Mouse (Mus musculus): ENCODE results near the gene Coro2a. TPM values are rescaled to one million over a fixed set of nuclear protein-coding genes. Genes with fewer than 3 reads are reported as not detected.

Gene Coro2a
- polyA plus RNA-seq, 1 experiment: 0.33 TPM

- Histone ChIP-seq H3K4me3 (ENCODE audit: insufficient read depth, poor library complexity, severe bottlenecking) (no peak overlapping the region), H3ac (ENCODE audit: control insufficient read depth, insufficient read length, low read depth) (no peak overlapping the region), H3K79me2 (ENCODE audit: control insufficient read depth, insufficient read depth) (no peaks in the 10 kb centered on the region), H3K79me3 (ENCODE audit: low read depth) (no peaks in the 10 kb centered on the region), H3K27me3 (ENCODE audit: control insufficient read depth, insufficient read depth, insufficient read length) (no peaks in the 10 kb centered on the region), H3K36me3 (ENCODE audit: control insufficient read depth, insufficient read depth) (no peaks in the 10 kb centered on the region)
- TF ChIP-seq USF1 (IDR thresholded peaks at IDR 0.05; ENCODE audit: low read depth) (no peak), CEBPB (IDR thresholded peaks at IDR 0.05; ENCODE audit: low read depth) (no peak), MYOD1 (IDR thresholded peaks at IDR 0.05; ENCODE audit: control insufficient read depth, insufficient read length, low read depth) (no peak), CTCF (IDR thresholded peaks at IDR 0.05; ENCODE audit: control insufficient read depth, insufficient read depth, insufficient read length) (no peak)
Observed at GRCm38 (mm10) chr4:46571744-46572143, 30.3 kb downstream of the Coro2a start.

- H3K79me3 ChIP-seq (ENCODE audit: low read depth): no peaks in the 10 kb centered on the region
- TF ChIP-seq MAX (IDR thresholded peaks at IDR 0.05) (no peak), FOSL1 (IDR thresholded peaks at IDR 0.05; ENCODE audit: insufficient read depth, low read length, poor library complexity, severe bottlenecking) (no peak), CEBPB (IDR thresholded peaks at IDR 0.05; ENCODE audit: low read depth) (no peak), CTCF (IDR thresholded peaks at IDR 0.05; ENCODE audit: control insufficient read depth, insufficient read depth, insufficient read length) (no peak)
- no peaks in the 10 kb centered on the region for H3K27me3 ChIP-seq (ENCODE audit: control insufficient read depth, insufficient read depth, insufficient read length)
- no peak overlapping the region for H3ac ChIP-seq (ENCODE audit: control insufficient read depth, insufficient read length, low read depth)
- no peak overlapping the region for H3K4me3 ChIP-seq (ENCODE audit: insufficient read depth, poor library complexity, severe bottlenecking)
- no peaks in the 10 kb centered on the region for H3K79me2 ChIP-seq (ENCODE audit: control insufficient read depth, insufficient read depth)
- no peaks in the 10 kb centered on the region for H3K36me3 ChIP-seq (ENCODE audit: control insufficient read depth, insufficient read depth)
Observed at GRCm38 (mm10) chr4:46569671-46570070, 32.3 kb downstream of the Coro2a start.

- H3K79me2 ChIP-seq (ENCODE audit: control insufficient read depth, insufficient read depth): no peaks in the 10 kb centered on the region
- TF ChIP-seq MAX (IDR thresholded peaks at IDR 0.05) (no peak), CTCF (IDR thresholded peaks at IDR 0.05; ENCODE audit: control insufficient read depth, insufficient read depth, insufficient read length) (no peak), USF1 (IDR thresholded peaks at IDR 0.05; ENCODE audit: low read depth) (no peak), MYOG (IDR thresholded peaks at IDR 0.05; ENCODE audit: control insufficient read depth, extremely low read depth, insufficient read length) (no peak), FOSL1 (IDR thresholded peaks at IDR 0.05; ENCODE audit: insufficient read depth, low read length, poor library complexity, severe bottlenecking) (no peak), CEBPB (IDR thresholded peaks at IDR 0.05; ENCODE audit: low read depth) (no peak)
- no peaks in the 10 kb centered on the region for H3K36me3 ChIP-seq (ENCODE audit: control insufficient read depth, insufficient read depth)
- no peaks in the 10 kb centered on the region for H3K79me3 ChIP-seq (ENCODE audit: low read depth)
- no peak overlapping the region for H3ac ChIP-seq (ENCODE audit: control insufficient read depth, insufficient read length, low read depth)
- no peak overlapping the region for H3K4me3 ChIP-seq (ENCODE audit: insufficient read depth, poor library complexity, severe bottlenecking)
- no peaks in the 10 kb centered on the region for H3K27me3 ChIP-seq (ENCODE audit: control insufficient read depth, insufficient read depth, insufficient read length)
Observed at GRCm38 (mm10) chr4:46568169-46568568, 33.8 kb downstream of the Coro2a start.

- no peaks in the 10 kb centered on the region for H3K36me3 ChIP-seq (ENCODE audit: control insufficient read depth, insufficient read depth)
- no peak for TF ChIP-seq CEBPB (IDR thresholded peaks at IDR 0.05; ENCODE audit: low read depth)
- TF ChIP-seq FOSL1 (IDR thresholded peaks at IDR 0.05; ENCODE audit: insufficient read depth, low read length, poor library complexity, severe bottlenecking): no peak
- TF ChIP-seq USF1 (IDR thresholded peaks at IDR 0.05; ENCODE audit: low read depth): no peak
- no peak for TF ChIP-seq CTCF (IDR thresholded peaks at IDR 0.05; ENCODE audit: control insufficient read depth, insufficient read depth, insufficient read length)
- H3K27me3 ChIP-seq (ENCODE audit: control insufficient read depth, insufficient read depth, insufficient read length): no peaks in the 10 kb centered on the region
- H3ac ChIP-seq (ENCODE audit: control insufficient read depth, insufficient read length, low read depth): no peak overlapping the region
- no peaks in the 10 kb centered on the region for H3K79me3 ChIP-seq (ENCODE audit: low read depth)
- H3K79me2 ChIP-seq (ENCODE audit: control insufficient read depth, insufficient read depth): no peaks in the 10 kb centered on the region
- no peak overlapping the region for H3K4me3 ChIP-seq (ENCODE audit: insufficient read depth, poor library complexity, severe bottlenecking)
Observed at GRCm38 (mm10) chr4:46566931-46567671, 34.9 kb downstream of the Coro2a start.

- no peak for TF ChIP-seq CTCF (IDR thresholded peaks at IDR 0.05; ENCODE audit: control insufficient read depth, insufficient read depth, insufficient read length)
- no peak for TF ChIP-seq MYOD1 (IDR thresholded peaks at IDR 0.05; ENCODE audit: control insufficient read depth, insufficient read length, low read depth)
- TF ChIP-seq MAX (IDR thresholded peaks at IDR 0.05): no peak
- TF ChIP-seq FOSL1 (IDR thresholded peaks at IDR 0.05; ENCODE audit: insufficient read depth, low read length, poor library complexity, severe bottlenecking): no peak
- TF ChIP-seq MYOG (IDR thresholded peaks at IDR 0.05; ENCODE audit: control insufficient read depth, extremely low read depth, insufficient read length): no peak
- TF ChIP-seq USF1 (IDR thresholded peaks at IDR 0.05; ENCODE audit: low read depth): no peak
- TF ChIP-seq CEBPB (IDR thresholded peaks at IDR 0.05; ENCODE audit: low read depth): no peak
- Histone ChIP-seq H3K79me3 (ENCODE audit: low read depth) (no peaks in the 10 kb centered on the region), H3K79me2 (ENCODE audit: control insufficient read depth, insufficient read depth) (no peaks in the 10 kb centered on the region), H3K36me3 (ENCODE audit: control insufficient read depth, insufficient read depth) (no peaks in the 10 kb centered on the region), H3K27me3 (ENCODE audit: control insufficient read depth, insufficient read depth, insufficient read length) (no peaks in the 10 kb centered on the region), H3K4me3 (ENCODE audit: insufficient read depth, poor library complexity, severe bottlenecking) (no peak overlapping the region), H3ac (ENCODE audit: control insufficient read depth, insufficient read length, low read depth) (no peak overlapping the region)
Observed at GRCm38 (mm10) chr4:46565393-46565955, 36.5 kb downstream of the Coro2a start.

GRCm38 (mm10) chr4:46564247-46564646 lies 37.8 kb downstream of the Coro2a start:
- Histone ChIP-seq H3ac (ENCODE audit: control insufficient read depth, insufficient read length, low read depth) (no peak overlapping the region), H3K79me3 (ENCODE audit: low read depth) (no peaks in the 10 kb centered on the region), H3K36me3 (ENCODE audit: control insufficient read depth, insufficient read depth) (no peaks in the 10 kb centered on the region), H3K4me3 (ENCODE audit: insufficient read depth, poor library complexity, severe bottlenecking) (no peak overlapping the region), H3K79me2 (ENCODE audit: control insufficient read depth, insufficient read depth) (no peaks in the 10 kb centered on the region), H3K27me3 (ENCODE audit: control insufficient read depth, insufficient read depth, insufficient read length) (no peaks in the 10 kb centered on the region)
- TF ChIP-seq CEBPB (IDR thresholded peaks at IDR 0.05; ENCODE audit: low read depth) (no peak), MAX (IDR thresholded peaks at IDR 0.05) (no peak), FOSL1 (IDR thresholded peaks at IDR 0.05; ENCODE audit: insufficient read depth, low read length, poor library complexity, severe bottlenecking) (no peak), CTCF (IDR thresholded peaks at IDR 0.05; ENCODE audit: control insufficient read depth, insufficient read depth, insufficient read length) (no peak), MYOG (IDR thresholded peaks at IDR 0.05; ENCODE audit: control insufficient read depth, extremely low read depth, insufficient read length) (no peak), USF1 (IDR thresholded peaks at IDR 0.05; ENCODE audit: low read depth) (no peak)

All from C2C12 (cell line).